7 mouse cellular contexts compared by ENCODE assay signal in the genomic region with DNA sequence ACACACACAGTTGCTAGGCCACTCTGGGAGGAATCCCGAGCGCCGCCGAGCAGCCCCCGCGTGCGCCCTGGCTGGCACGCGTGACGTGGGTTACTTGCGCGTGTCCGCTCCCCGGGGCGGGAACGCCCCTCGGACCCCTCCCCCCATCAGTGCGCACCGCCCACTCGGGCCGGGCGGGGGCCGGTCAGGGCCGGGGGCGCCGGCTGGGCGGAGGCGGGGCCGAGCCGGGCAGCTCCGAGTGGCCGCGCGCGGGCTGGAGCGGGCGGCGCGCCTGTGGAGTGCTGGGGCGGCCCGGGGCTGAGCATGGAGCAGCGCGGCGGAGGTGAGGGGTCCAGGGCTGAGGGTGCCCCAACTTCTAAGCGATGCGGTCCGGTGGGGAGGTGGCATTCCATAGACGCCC. TPM values are rescaled to one million over a fixed set of nuclear protein-coding genes. Genes with fewer than 3 reads are reported as not detected.
DNase-seq lines count a peak whose midpoint lies in the region; ATAC-seq and TF ChIP-seq lines count a peak whose summit lies in the region.

No protein-coding gene starts in this region.

- WGBS in intestine, embryonic 16.5 days: under 1% methylated on average over 38 of the region's 48 CpGs
- under 1% methylated on average over 48 of the region's 48 CpGs for WGBS in limb, embryonic 10.5 days
- WGBS in midbrain, embryonic 12.5 days: under 1% methylated on average over 44 of the region's 48 CpGs
- 2% methylated on average over 43 of the region's 48 CpGs for WGBS in spleen, adult 2 months

- H3K9ac ChIP-seq in intestine, embryonic 16.5 days (ENCODE audit: low read depth, low read length): peak overlapping the region; percentile 92
- H3K9ac ChIP-seq in midbrain, embryonic 12.5 days (replicated peaks): peak overlapping the region; percentile 92

- peak overlapping the region; percentile 93 for H3K4me2 ChIP-seq in intestine, embryonic 16.5 days (ENCODE audit: low read depth, low read length)
- H3K4me2 ChIP-seq in midbrain, embryonic 12.5 days (replicated peaks): peak overlapping the region; percentile 74

- H3K27ac ChIP-seq in intestine, embryonic 16.5 days (ENCODE audit: low read length): peak overlapping the region; percentile 100
- H3K27ac ChIP-seq in limb, embryonic 10.5 days: peak overlapping the region; percentile 92
- H3K27ac ChIP-seq in midbrain, embryonic 12.5 days (replicated peaks): peak overlapping the region; percentile 97
- H3K27ac ChIP-seq in spleen, adult 2 months (ENCODE audit: insufficient read depth, low read length): peak overlapping the region; percentile 58; the same call in 1 of the 2 replicates

- peak overlapping the region; percentile 76 for H3K4me3 ChIP-seq in intestine, embryonic 16.5 days (ENCODE audit: low read length)
- peak overlapping the region; percentile 76 for H3K4me3 ChIP-seq in limb, embryonic 10.5 days
- peak overlapping the region; percentile 76 for H3K4me3 ChIP-seq in midbrain, embryonic 12.5 days
- H3K4me3 ChIP-seq in spleen, adult 2 months (ENCODE audit: extremely low read depth, insufficient read depth, insufficient read length): peak overlapping the region; percentile 54

- H3K9me3 ChIP-seq in intestine, embryonic 16.5 days (ENCODE audit: control insufficient read depth, low read length): no peaks in the 10 kb centered on the region
- no peaks in the 10 kb centered on the region for H3K9me3 ChIP-seq in limb, embryonic 10.5 days (replicated peaks)
- no peaks in the 10 kb centered on the region for H3K9me3 ChIP-seq in midbrain, embryonic 12.5 days

- intact Hi-C loops in gastrocnemius, postnatal 36 days (cut with DNase I): no loop called here

- DNase-seq in adrenal gland, adult 18-20 months (ENCODE audit: low spot score in 2 of 2): peak; percentile 93 to 94
- DNase-seq in gastrocnemius, postnatal 36 days: peak; percentile 86 to 87
- peak; percentile 91 for DNase-seq in limb, embryonic 10.5 days (ENCODE audit: low spot score)
- peak in 1 of 2 experiments; percentile 26 for DNase-seq in spleen, adult 2 months (ENCODE audit: low read depth in 1 of 2, low spot score in 2 of 2)

- H3K4me1 ChIP-seq in intestine, embryonic 16.5 days (ENCODE audit: control insufficient read depth, insufficient read depth, low read length): peaks cover 52% of the 10 kb centered on the region
- H3K4me1 ChIP-seq in limb, embryonic 10.5 days: peaks cover 79% of the 10 kb centered on the region
- H3K4me1 ChIP-seq in midbrain, embryonic 12.5 days: peaks cover 67% of the 10 kb centered on the region
- peaks cover 15% of the 10 kb centered on the region; the same call in 1 of the 2 replicates for H3K4me1 ChIP-seq in spleen, adult 2 months (ENCODE audit: control insufficient read depth, insufficient read depth, insufficient read length)

- TF ChIP-seq CTCF in spleen, adult 2 months (IDR thresholded peaks at IDR 0.05; ENCODE audit: extremely low read depth, insufficient read depth, insufficient read length, insufficient replicate concordance): no peak

- H3K36me3 ChIP-seq in intestine, embryonic 16.5 days (ENCODE audit: control insufficient read depth, insufficient read depth, low read length): 0 out of 2 replicates have a peak, but pooled peaks cover 3% of the 10 kb centered on the region
- peaks cover 33% of the 10 kb centered on the region for H3K36me3 ChIP-seq in limb, embryonic 10.5 days
- peaks cover 17% of the 10 kb centered on the region for H3K36me3 ChIP-seq in midbrain, embryonic 12.5 days
- no peaks in the 10 kb centered on the region for H3K36me3 ChIP-seq in spleen, adult 2 months (ENCODE audit: control insufficient read depth, insufficient read depth, low read length)

- no peaks in the 10 kb centered on the region for H3K27me3 ChIP-seq in intestine, embryonic 16.5 days (replicated peaks; ENCODE audit: control insufficient read depth, insufficient read depth, low read length)
- no peaks in the 10 kb centered on the region for H3K27me3 ChIP-seq in limb, embryonic 10.5 days (ENCODE audit: low read depth, poor library complexity, severe bottlenecking)
- peaks cover 5% of the 10 kb centered on the region; the same call in 1 of the 2 replicates for H3K27me3 ChIP-seq in midbrain, embryonic 12.5 days
- H3K27me3 ChIP-seq in spleen, adult 2 months (ENCODE audit: control insufficient read depth, insufficient read depth, low read length): peaks cover 11% of the 10 kb centered on the region

- no peak for TF ChIP-seq POLR2A in spleen, adult 2 months (IDR thresholded peaks at IDR 0.05; ENCODE audit: low read depth, low read length)

- ATAC-seq in common myeloid progenitor, adult 5-6 weeks (replicated peaks; ENCODE audit: low read depth, poor library complexity, severe bottlenecking): 0 out of 2 replicates have a peak, but pooled peaks have one; percentile 8
- peak; percentile 47 for ATAC-seq in intestine, embryonic 16.5 days
- ATAC-seq in midbrain, embryonic 12.5 days (ENCODE audit: low FRiP score, low read depth): peak; percentile 79

RNA-seq across cellular contexts. Expression of a gene that starts 3.7 kb away (rescaled TPM):
- 10 to 100 TPM; 70.6 to 72.7 TPM for total RNA-seq in adrenal gland, adult 18-20 months (2021)
- 14.2 and 16.9 TPM in 2 replicates for total RNA-seq in common myeloid progenitor, adult 5-6 weeks (2017)
- 10 to 100 TPM; 19.3 to 20.1 TPM for total RNA-seq in gastrocnemius, postnatal 36 days (2021)
- polyA plus RNA-seq in intestine, embryonic 16.5 days (2015; fragmentation: Nextera tagmentation; extraction: Ambion mirVana): 33.6 and 34.7 TPM in 2 replicates
- polyA plus RNA-seq in limb, embryonic 10.5 days (2016; fragmentation: Nextera tagmentation; extraction: Ambion mirVana): 87.5 and 90.8 TPM in 2 replicates
- polyA plus RNA-seq in midbrain, embryonic 12.5 days (2016; fragmentation: Nextera tagmentation; extraction: Ambion mirVana): 69.5 and 70.3 TPM in 2 replicates
- polyA plus RNA-seq in spleen, adult 2 months (2012; rRNA removed): 23.3 and 25.9 TPM in 2 replicates

RNA-seq across cellular contexts. Expression of a gene that starts 11.7 kb away (rescaled TPM):
- 10 to 100 TPM; 45.2 to 48.3 TPM for total RNA-seq in adrenal gland, adult 18-20 months (2021)
- 19.0 and 36.4 TPM in 2 replicates for total RNA-seq in common myeloid progenitor, adult 5-6 weeks (2017)
- total RNA-seq in gastrocnemius, postnatal 36 days (2021): 10 to 100 TPM; 33.7 to 35.1 TPM
- polyA plus RNA-seq in intestine, embryonic 16.5 days (2015; fragmentation: Nextera tagmentation; extraction: Ambion mirVana): 74.7 and 76.4 TPM in 2 replicates
- 69.8 and 75.3 TPM in 2 replicates for polyA plus RNA-seq in limb, embryonic 10.5 days (2016; fragmentation: Nextera tagmentation; extraction: Ambion mirVana)
- 70.3 and 78.7 TPM in 2 replicates for polyA plus RNA-seq in midbrain, embryonic 12.5 days (2016; fragmentation: Nextera tagmentation; extraction: Ambion mirVana)
- 53.1 and 85.2 TPM in 2 replicates for polyA plus RNA-seq in spleen, adult 2 months (2012; rRNA removed)

RNA-seq across cellular contexts. Expression of a gene that starts 12.4 kb away (rescaled TPM):
- 10 to 100 TPM; 24.7 to 30.5 TPM for total RNA-seq in adrenal gland, adult 18-20 months (2021)
- 31.0 and 32.2 TPM in 2 replicates for total RNA-seq in common myeloid progenitor, adult 5-6 weeks (2017)
- 10 to 100 TPM; 14.6 to 20.2 TPM for total RNA-seq in gastrocnemius, postnatal 36 days (2021)
- polyA plus RNA-seq in intestine, embryonic 16.5 days (2015; fragmentation: Nextera tagmentation; extraction: Ambion mirVana): 19.8 and 21.0 TPM in 2 replicates
- polyA plus RNA-seq in limb, embryonic 10.5 days (2016; fragmentation: Nextera tagmentation; extraction: Ambion mirVana): 39.2 and 45.4 TPM in 2 replicates
- 24.1 and 24.5 TPM in 2 replicates for polyA plus RNA-seq in midbrain, embryonic 12.5 days (2016; fragmentation: Nextera tagmentation; extraction: Ambion mirVana)
- polyA plus RNA-seq in spleen, adult 2 months (2012; rRNA removed): 6.1 and 6.4 TPM in 2 replicates

RNA-seq across cellular contexts. Expression of a gene that starts 27.6 kb away (rescaled TPM):
- under 1 TPM; 0.13 to 0.48 TPM for total RNA-seq in adrenal gland, adult 18-20 months (2021)
- total RNA-seq in common myeloid progenitor, adult 5-6 weeks (2017): 0.23 TPM in 1 of 2 replicates, not detected in the other
- total RNA-seq in gastrocnemius, postnatal 36 days (2021): 1 to 10 TPM; 5.1 to 5.7 TPM
- 0.43 and 0.49 TPM in 2 replicates for polyA plus RNA-seq in intestine, embryonic 16.5 days (2015; fragmentation: Nextera tagmentation; extraction: Ambion mirVana)
- 0.20 and 0.28 TPM in 2 replicates for polyA plus RNA-seq in limb, embryonic 10.5 days (2016; fragmentation: Nextera tagmentation; extraction: Ambion mirVana)
- 0.46 and 0.84 TPM in 2 replicates for polyA plus RNA-seq in midbrain, embryonic 12.5 days (2016; fragmentation: Nextera tagmentation; extraction: Ambion mirVana)
- polyA plus RNA-seq in spleen, adult 2 months (2012; rRNA removed): 0.04 and 0.09 TPM in 2 replicates

RNA-seq across cellular contexts. Expression of a gene that starts 29.0 kb away (rescaled TPM):
- total RNA-seq in adrenal gland, adult 18-20 months (2021): 1 to 10 TPM; 4.1 to 5.5 TPM
- total RNA-seq in common myeloid progenitor, adult 5-6 weeks (2017): 0.32 TPM in 1 of 2 replicates, not detected in the other
- total RNA-seq in gastrocnemius, postnatal 36 days (2021): under 1 TPM; 0.20 to 0.42 TPM
- 19.0 and 21.1 TPM in 2 replicates for polyA plus RNA-seq in intestine, embryonic 16.5 days (2015; fragmentation: Nextera tagmentation; extraction: Ambion mirVana)
- polyA plus RNA-seq in limb, embryonic 10.5 days (2016; fragmentation: Nextera tagmentation; extraction: Ambion mirVana): 3.4 and 5.4 TPM in 2 replicates
- polyA plus RNA-seq in midbrain, embryonic 12.5 days (2016; fragmentation: Nextera tagmentation; extraction: Ambion mirVana): 8.8 TPM in 2 replicates
- 1.3 and 1.6 TPM in 2 replicates for polyA plus RNA-seq in spleen, adult 2 months (2012; rRNA removed)

Comparison
In these comparisons a context has a peak if more than half of its experiments do, and no peak if none do; other contexts are left out.
1. ATAC-seq: peak in every context shown above with its lines; median percentile 79 in midbrain, embryonic 12.5 days; 47 in intestine, embryonic 16.5 days; 8 in common myeloid progenitor, adult 5-6 weeks.